Mouse (Mus musculus): Measurements from ENCODE around the gene Mia.

- TF ChIP-seq ZC3H11A (IDR thresholded peaks at IDR 0.05; ENCODE audit: borderline replicate concordance, low read depth, low read length), result 0 out of 2 replicates have a peak, but pooled peaks have one; percentile 18
- TF ChIP-seq HCFC1 (IDR thresholded peaks at IDR 0.05; ENCODE audit: borderline replicate concordance, insufficient read depth, low read length), result no peak
Measured at GRCm38 (mm10) chr7:27184964-27185363, 4.0 kb upstream of the Mia start.

Measured in ES-E14 (cell line).